Mouse (Mus musculus): ENCODE measurements around the gene Rap1gap2.

Gene Rap1gap2

DNA sequence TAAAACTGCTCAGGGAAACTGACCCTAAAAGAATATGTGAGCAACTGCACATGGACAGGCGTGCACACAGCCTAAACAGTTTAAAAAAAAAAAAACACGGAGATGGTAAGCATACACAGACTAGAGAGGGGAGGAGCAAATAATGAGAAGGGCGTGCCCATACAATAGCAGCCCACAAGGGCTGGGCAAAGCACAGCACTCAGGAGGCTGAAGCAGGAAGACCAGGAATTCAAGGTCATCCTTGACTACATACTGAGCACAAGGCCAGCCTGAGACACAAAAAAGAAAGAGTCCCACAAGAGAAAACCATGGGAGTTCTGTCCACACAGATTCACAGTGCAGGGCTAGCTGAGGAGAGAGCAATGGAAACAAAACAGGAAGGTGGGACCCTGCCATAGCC is 165.1 kb downstream of the Rap1gap2 start:
- DNase-seq: no peak

DNA sequence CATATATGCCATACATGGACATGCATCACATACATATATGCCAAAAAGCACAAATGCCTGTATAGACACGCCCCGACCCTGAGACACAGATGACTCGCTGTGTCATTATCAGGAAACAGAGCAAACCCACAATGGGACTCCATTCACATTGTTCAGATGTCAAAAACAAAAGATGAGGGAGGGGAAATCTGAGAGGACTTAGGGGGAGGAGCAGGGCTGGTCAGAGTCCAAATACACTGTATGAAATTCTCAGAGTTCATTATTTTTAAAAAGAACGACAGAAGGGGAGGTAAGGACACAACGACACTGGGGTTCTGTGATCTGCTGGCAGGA is 166.8 kb downstream of the Rap1gap2 start:
- no peak for DNase-seq

DNA sequence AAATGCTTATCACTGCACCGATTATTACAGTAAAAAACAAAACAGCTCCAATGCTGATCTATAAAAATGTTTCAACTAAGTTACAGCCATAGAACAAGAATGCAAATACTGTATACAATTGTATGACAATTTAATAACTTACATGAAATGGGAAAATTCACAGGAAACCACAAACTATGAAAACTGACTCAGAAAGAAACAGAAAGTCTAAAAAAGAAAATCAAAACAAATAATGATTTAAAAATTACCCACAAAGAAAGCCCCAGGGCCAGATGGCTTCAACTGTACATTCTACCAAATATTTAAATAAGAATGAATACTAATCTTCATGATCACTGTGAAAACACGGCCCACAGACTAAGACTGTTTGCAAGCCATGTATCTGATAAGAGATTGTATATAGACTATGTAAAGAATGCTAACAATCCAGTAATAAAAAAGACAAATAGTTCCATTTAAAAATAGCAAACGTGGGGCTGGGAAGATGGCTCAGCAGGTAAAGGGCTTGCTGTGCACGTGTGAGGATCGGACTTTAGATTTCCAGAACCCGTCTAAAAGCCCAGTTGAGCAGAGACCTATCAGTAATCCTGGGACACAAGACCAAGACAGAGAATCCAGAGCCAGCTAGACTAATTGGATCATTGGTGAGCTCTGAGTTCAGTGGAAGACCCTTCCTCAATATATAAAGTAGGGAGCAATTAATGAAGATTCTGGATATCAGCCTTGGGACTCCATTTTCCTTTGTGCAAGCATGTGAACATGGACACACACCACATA is 167.4 kb downstream of the Rap1gap2 start:
- no peak for DNase-seq

DNA sequence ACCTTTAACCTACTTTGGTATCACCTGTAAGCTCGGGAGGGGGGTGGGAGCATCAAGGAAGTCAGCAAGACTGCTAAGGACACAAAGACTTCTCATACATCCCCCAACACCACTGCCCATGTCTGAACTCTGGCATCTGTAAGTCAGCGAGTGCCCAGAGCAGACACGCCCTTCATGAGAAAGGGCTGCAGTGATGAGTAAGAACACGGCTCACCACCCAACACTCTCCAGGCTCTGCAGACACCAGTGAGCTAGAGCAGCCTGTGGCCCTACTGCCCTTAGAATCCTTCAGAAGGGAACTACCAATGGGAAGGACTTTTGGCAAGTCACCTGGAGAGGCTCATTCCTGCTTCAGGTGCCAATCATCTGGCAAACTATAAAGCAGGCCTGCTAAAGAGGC is 168.3 kb downstream of the Rap1gap2 start:
- DNase-seq: no peak

DNA sequence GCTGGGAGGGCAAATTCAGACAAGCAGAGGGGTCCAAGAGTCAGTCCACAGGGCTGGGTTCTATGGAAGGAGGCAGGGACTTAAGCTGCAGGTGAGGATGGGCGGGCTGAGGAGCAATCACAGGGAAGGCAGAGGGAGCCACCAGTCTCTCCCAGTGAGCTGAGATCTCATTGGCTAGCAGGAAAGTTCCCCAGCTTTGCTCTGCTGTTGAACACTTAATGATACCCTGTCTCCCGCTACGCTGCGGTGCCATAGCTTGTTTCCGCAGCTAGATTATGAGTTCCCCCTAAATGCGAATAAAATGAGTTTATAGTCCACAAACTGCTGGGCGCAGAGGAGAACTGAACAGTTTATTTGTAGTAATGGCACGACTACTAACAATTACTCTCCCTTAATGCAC is 170.6 kb downstream of the Rap1gap2 start:
- DNase-seq: no peak

DNA sequence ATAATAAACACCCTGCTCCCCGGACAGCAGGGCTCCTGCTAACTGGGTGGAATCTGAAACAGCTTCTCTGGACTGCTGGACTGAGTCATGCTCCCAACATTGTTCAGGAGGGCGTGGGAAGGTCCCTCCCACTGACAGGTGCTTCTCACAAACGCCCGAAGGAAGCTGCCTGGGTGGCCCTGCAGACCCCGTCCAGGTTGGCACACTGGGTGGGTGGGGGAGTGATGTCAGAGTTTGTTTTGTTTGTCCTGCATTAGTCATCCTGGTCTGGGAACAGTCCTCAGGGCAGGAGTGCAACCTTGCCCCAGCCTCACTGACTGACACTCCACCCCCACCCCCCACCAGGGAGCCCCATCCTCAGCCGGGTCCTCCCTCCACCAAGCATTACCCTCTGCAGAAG is 171.5 kb downstream of the Rap1gap2 start:
- no peak for DNase-seq

DNA sequence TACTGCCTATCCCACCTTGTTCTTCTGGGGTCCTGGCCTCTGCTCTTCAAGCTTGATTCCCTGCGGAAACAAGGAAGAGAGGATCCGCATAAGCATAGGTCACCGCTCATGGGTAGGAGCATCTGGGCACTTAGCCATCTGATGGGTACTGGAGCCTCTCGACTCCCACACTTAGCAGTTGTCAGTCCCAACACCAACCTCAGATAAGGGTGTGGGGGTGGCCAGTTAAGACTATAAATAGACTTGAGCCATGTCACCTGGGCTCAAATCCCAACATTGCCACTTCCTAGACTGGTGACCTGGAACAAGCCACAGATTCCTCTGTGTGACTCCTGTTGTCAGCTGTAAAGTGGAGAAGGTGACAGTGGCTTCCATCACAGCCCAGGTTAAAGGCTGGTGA is 172.5 kb downstream of the Rap1gap2 start:
- DNase-seq: no peak

DNA sequence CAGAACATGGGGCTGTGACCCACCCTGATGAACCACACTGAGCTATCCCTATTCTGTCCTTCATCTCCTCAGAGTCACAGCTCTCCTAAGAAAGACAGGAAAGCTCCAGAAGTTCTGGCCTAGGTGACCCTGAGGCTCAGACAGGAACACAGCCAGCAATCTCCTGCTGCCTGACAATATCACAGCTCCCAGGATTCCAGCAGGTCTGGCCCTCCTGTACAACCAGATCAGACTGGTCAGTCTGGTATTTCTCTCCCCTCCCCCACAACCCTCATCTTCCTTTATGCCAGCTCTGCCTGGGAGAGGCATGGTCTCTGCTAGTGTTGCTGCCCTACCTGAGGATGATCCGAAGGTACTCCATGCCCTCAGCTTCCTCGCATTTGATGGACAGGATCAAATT is 175.3 kb downstream of the Rap1gap2 start:
- no peak for DNase-seq

DNA sequence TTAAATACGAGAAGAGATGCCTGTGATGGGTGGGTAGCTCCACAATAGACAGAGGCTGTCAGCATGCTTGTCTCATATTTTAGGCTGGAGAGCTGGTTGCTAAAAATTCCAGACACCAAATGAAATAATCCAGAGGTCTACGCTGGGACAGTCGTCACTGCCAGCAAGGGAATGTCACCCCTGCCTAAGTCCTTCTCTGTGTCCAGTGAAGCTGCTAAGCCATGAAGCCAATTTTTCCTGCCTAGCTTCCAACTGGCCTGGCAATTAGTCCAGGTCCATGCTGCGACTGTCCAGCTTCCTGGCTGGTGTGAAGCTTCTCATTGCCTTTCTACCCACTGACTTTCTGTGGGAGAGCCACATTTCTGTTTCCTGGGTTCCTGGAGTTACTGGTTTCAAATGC is 177.7 kb downstream of the Rap1gap2 start:
- no peak for DNase-seq

DNA sequence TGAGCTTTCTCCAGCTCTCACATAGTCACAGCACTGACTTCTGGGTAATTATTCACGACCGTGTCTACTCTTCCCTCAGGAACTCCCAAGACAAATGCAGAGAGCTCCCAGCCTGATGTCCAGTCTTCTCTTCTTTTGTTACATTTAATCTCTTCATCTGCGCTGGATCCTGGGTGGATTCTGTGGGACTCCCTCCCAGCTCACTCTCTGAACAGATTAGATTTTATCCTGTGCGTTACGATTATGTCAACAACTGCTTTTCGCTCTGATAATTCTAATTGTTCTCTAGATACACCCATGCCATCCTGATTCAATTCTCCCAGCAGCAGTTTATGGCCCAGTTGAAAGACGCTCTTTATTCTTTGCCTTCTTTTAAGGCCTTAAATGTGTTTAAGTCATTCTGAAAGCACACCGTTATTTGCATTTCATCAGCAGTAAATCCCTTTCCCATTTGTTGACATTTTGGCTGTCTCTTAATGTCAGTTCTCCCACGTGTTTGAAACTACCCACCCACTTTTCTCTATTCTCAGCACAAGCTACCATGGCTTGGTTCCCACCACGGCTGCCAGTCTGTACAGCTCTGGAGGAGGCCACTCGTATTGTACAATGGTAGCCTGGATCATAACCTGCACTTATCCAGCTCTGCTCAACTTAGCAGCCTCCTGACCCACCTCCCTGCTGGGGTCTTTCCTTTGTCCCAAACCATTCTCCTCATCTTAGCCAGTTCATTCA is 180.8 kb downstream of the Rap1gap2 start:
- DNase-seq: no peak

DNA sequence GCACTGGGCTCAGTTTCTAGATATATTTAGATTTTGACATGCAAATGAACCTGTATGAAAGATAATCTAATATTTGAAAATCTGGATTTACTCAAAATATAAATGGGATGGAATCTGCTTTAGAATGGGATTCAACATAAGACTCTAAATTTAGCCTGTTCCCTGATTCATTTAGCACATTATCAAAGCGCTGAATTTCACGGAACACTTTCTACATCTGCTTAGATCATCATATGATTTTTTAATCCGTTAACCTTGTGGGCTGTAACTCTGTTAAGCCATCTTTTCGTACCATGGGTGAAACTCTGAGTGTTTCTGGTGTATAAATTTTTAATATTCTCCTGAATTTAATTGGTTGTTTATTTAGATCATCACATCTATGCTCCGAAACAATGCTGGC is 184.4 kb downstream of the Rap1gap2 start:
- no peak for DNase-seq

DNA sequence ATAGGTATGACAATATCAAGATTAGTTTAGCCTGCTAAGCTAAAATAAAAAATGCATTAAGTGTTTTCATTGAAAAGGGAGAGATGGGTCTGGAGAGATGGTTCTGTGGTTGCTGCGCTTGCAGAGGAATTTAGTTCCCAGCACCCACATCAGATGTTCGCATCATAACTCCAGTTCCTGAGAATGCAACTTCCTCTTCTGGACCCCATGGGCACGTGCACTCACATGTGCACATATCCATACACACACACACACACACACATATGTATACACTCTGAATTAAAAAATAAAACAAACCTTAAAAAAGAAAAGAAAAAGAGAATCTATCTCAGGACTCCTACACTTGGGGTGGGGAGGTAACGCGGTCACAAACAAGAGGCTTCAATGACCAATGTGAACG is 188.7 kb downstream of the Rap1gap2 start:
- no peak for DNase-seq

DNA sequence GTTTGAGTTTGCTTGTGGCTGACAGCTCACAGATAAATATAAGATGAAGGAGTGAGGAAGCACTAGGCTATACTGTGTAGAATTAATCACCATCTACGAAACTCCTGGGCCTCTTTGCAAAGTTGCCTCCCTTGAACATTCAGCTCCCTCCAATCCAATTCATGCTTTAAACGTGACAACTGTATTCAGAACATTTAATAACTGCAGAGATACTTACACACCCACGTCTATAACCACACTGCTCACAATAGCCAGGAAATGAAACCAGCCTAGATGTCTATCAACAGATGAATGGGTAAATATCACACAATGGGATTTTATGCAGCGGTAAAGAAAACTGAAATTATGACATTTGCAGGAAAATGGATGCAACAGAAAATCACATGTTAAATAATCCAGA is 189.6 kb downstream of the Rap1gap2 start:
- DNase-seq: no peak

DNA sequence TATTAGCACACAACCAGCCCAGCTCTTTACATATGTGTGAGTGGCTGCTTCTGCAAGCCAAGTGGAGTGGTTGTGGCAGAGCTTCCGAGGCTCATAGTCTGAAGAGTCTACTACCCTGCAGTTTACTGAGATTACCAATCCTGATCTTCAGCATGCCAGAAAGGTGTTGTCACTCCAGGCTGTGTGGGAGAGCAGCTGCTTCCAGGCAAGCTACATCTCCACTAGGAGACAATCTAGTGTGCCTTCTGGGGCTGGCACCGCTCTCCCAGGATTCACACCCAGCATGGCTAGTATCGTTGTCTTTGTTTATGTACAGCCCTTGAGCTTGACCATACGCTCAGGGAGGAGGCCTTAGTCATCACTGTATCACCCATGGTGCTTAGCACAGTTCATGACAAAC is 191.1 kb downstream of the Rap1gap2 start:
- DNase-seq: no peak

DNA sequence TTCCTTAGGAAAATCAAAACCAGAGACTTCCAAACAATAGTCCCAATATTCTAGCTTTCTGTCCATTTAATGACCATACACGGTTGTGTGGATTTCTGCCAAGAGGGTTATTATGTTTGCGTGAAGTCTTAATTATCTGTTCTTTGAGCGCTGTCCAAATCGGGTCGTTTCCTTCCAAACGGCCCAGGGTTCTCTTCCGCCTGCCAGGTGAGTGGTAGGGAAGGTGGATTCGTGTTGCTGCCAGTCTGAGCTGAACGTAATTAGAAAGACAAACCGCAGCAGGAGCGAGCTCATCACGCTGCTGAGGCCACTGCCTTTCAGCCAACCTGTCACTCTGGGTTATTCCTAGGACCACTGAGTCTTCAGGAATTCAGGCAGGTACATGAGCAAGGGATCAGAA is 195.0 kb downstream of the Rap1gap2 start:
- no peak for DNase-seq

DNA sequence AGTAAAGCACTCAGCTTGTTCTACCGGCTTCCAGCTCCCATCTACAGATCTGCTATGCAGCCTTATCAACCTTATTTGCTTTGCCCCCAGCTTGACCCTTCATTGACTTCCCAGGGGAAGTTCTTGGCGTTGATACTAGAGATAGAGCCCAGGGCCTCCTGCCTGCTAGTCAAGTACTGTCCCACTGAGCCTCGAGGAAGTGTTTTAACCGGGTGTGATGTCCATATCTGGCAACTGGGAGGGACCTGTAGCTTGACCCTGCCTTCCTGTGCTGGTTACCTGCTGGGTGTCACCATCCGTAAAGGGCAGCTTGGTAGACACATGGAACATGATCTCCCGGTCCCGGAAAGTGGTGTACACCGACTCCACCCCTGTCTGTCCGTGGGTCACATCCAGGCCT is 196.6 kb downstream of the Rap1gap2 start:
- no peak for DNase-seq

DNA sequence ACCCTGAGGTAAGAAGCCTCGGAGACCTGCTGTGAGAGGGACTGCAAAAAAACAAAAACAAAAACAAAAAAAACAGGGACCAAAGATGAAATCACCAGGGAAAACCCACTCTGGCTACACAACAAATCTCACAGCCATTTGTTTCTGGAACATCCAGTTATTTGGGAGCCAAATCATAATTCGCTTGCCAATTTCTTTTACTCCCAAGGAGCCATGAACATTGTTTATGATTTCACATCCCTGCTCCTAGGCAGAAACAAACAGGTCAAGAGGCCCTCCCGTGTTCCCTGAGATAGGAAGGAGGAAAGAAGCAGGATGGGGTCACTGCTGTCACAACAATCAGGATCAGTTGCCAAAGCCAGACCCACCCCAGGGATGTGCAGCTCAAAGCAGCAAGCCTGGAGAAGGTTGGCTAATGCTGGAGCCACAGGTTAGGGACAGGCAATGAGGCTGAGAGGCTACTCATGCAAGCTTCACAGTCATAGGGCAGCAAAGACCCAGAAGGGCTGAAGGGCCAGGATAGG is 197.2 kb downstream of the Rap1gap2 start:
- no peak for DNase-seq

DNA sequence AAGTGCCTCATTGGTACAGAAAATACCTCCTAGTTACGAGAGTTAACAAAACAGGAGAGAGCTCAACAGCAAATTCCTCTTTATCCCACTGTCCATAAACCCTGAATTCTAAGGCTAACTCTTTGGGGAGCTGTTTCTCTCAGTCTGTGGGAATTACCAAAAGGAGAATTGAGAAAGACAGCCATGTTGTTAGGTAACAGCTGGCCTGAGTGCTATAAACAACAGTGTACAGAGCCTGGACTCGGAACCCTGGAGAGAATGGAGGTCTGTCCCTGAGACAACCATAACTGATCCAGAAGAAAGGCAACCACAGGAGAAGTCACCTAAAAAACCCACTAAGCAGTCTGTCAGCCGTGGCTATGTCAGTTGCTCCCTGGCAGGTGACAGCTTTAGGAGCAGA is 198.3 kb downstream of the Rap1gap2 start:
- no peak for DNase-seq

DNA sequence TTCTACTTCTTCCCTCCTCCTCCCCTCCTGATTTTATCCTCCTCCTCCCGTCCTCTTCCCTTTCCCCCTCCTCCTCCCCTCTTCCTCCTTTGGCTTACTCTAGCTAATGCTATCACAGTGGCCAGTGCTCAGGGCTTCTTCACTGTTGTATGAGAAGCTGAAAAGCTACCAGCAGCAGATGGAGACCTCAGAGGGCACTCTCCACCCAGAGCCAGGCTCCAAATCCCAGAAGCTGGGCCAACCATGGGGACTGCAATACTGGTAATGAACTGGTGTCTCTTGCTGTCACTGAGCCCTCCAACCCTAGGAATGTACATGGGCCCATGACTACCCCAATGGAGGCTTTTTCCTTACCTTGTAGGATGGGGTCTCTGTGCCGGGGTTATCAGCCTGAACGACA is 198.8 kb downstream of the Rap1gap2 start:
- no peak for DNase-seq

DNA sequence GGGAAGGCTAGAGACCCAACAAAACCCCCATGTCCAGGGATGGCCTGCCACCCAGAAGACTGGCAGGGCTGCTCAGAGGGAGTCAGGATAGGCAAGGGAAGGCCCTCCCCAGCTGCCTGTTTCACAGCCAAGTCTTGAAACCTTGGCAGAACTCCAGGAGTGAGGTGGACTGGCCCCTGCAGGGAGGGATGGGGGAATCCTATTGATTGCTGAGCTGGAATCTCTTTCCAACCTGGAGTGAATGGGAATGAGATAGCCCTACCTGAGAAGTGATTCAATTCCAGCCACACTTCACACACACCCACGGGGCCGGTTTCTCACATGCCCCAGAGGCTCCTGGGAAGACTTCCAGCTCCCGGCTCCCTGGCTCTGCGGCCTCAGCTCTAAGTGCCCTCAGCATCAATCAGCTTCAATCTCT is 200.9 kb downstream of the Rap1gap2 start:
- peak; percentile 59 for DNase-seq

DNA sequence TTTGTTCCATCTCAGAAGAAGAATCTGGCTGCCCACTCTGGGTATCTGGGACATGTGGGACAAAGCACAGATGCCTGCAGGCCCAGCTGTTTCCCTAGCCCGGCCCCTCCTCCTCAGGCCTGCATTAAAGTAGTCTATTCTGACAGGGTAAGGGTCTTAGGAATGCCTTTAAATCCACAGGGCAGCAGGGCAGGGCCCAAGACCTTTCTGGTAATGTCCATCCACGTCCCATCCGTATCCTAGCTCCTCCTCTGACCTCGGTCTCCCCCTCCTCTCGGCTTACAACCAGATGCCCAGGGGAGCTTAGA is 201.3 kb downstream of the Rap1gap2 start:
- no peak for DNase-seq

DNA sequence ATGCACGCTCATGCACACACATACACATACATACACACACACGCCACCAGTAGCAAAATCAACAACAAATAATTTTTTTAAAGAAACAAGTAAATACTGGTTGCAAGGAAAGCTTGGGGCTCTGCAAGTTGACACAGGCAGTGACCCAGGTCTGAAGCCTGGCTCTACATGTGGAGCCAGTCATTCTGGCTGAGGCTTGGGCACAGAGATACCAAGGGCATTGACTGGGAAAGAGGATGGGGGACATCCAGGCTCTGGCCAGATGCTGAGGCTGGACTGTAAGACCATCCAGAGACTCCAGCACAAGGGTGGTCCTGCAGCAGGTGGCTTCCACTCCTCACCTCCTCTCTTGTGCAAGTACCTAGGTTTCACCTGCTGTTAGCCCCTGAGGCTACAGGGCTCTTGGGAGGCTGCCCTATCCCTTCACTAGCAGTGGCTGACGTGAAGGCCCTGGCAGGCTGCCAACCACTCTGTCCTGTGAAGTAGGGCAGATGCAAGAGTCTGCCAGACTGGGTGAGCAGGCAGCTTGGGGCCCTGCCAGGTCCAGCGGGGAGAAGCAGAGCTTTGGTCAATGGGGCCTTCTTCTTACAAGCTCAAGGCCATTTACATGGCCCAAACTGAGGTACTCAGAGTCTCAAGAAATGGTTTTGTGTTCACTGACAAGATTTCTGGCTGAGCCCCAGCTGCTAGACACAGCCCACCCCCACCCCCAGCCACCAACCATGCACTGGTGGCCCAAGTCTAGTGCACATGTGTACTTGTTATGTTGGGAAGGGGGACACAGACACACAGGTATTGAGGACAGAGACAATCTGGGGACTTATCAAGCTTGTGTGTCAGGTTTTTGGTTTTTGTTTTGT is 201.9 kb downstream of the Rap1gap2 start:
- DNase-seq: peak; percentile 89

DNA sequence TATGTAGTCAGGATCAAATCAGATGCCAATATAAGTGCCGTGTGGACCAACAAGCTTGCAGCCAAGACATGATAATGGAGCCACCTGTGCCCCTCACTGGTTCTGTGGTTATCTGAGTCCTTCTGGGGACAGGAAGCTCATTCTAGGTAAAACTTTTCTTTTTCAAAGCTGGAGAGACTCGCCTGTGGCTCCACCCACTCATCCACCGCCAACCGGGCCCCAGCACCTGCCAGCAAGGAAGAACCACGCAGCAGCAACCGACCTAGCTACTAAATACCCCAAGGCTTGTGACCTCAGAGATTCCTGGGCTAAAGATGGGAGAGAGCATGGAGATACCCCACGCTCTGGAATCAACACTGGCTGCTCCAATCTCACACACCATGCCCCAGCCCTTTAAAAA is 205.5 kb downstream of the Rap1gap2 start:
- no peak for DNase-seq

DNA sequence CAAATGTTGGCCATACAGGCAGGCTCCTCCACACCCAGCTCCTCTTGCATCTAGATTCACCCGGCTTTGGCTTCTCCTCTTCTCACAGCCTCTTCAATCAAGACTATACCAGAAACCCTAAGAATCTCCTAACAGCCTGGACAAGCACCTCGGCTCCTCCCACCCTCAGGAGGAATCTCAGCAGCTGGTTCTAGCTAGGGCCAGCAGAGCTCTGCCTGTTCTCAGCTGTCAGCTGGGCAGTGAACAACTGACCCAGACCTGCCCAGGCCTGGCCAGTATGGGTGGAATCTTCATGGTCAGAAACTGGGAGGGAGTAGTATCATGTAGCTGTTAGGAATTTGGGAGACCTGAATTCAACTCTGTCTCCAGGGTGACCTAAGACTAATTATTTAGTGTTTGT is 206.5 kb downstream of the Rap1gap2 start:
- peak; percentile 22 for DNase-seq
